Mouse (Mus musculus): ENCODE measurements at regions not wholly inside any gene's neighbourhood (a gene's known extent, or its start where the extent isn't known, plus 50 kb on each side); places are given as distances from the start of the nearest gene placed in this dataset.

GRCm38 (mm10) chr1:165042105-165042504 is 106.8 kb upstream of the Xcl1 start:
- Histone ChIP-seq H3K27me3 (ENCODE audit: control insufficient read depth, insufficient read depth, low read length) (no peaks in the 10 kb centered on the region), H3K4me1 (ENCODE audit: control insufficient read depth, insufficient read depth) (0 out of 2 replicates have a peak, but pooled peaks cover 8% of the 10 kb centered on the region), H3K9me3 (replicated peaks; ENCODE audit: control insufficient read depth, low read length) (no peaks in the 10 kb centered on the region)

GRCm38 (mm10) chr1:165036631-165037030 is 101.3 kb upstream of the Xcl1 start:
- ATAC-seq (ENCODE audit: insufficient read depth, low read depth) = no peak
- Histone ChIP-seq H3K36me3 (replicated peaks; ENCODE audit: control insufficient read depth, insufficient read depth, low read length) (no peaks in the 10 kb centered on the region), H3K4me3 (ENCODE audit: low read depth, low read length) (no peak overlapping the region), H3K9ac (replicated peaks; ENCODE audit: low read depth, low read length) (no peak overlapping the region), H3K27ac (ENCODE audit: low read depth) (no peak overlapping the region), H3K4me1 (ENCODE audit: control insufficient read depth, insufficient read depth) (no peaks in the 10 kb centered on the region), H3K9me3 (replicated peaks; ENCODE audit: control insufficient read depth, low read length) (no peaks in the 10 kb centered on the region), H3K4me2 (ENCODE audit: low read depth, low read length) (no peak overlapping the region), H3K27me3 (ENCODE audit: control insufficient read depth, insufficient read depth, low read length) (no peaks in the 10 kb centered on the region)
- DNase-seq (ENCODE audit: low spot score) = no peak
- 66% methylated on average over 3 of the region's 3 CpGs for WGBS
- TF ChIP-seq CTCF (IDR thresholded peaks at IDR 0.05; ENCODE audit: low read depth) (no peak), EP300 (IDR thresholded peaks at IDR 0.05; ENCODE audit: low read depth) (no peak)

More at GRCm38 (mm10) chr1:165042105-165042504, 106.8 kb upstream of the Xcl1 start:
- Histone ChIP-seq H3K36me3 (replicated peaks; ENCODE audit: control insufficient read depth, insufficient read depth, low read length) (no peaks in the 10 kb centered on the region), H3K9ac (replicated peaks; ENCODE audit: low read depth, low read length) (no peak overlapping the region), H3K27ac (ENCODE audit: low read depth) (no peak overlapping the region), H3K4me2 (ENCODE audit: low read depth, low read length) (no peak overlapping the region), H3K4me3 (ENCODE audit: low read depth, low read length) (no peak overlapping the region)
- ATAC-seq (ENCODE audit: insufficient read depth, low read depth) = no peak
- WGBS = 90% methylated on average over 2 of the region's 2 CpGs
- DNase-seq (ENCODE audit: low spot score) = no peak
- TF ChIP-seq CTCF (IDR thresholded peaks at IDR 0.05; ENCODE audit: low read depth) (no peak), EP300 (IDR thresholded peaks at IDR 0.05; ENCODE audit: low read depth) (no peak)

DNA sequence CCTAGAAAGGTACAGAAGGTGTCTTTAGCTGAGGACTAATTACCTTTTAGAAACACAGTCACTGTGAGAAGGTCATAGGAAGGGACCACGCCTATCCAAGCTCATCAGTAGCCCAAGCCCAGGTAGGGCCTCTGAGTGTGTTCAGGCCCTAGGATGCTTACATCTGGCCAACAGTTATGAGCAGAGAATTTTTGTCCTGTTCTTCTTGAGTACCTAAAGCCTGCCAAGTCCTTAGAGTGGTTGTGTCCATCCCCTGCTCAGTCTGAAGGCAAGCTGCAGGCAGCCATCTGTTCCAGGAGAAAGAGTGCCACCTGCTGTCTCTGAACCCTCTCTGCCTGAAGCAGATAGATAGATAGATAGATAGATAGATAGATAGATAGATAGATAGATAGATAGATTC is 100.3 kb upstream of the Xcl1 start:
- Histone ChIP-seq H3K4me3 (ENCODE audit: low read depth, low read length) (no peak overlapping the region), H3K9ac (replicated peaks; ENCODE audit: low read depth, low read length) (no peak overlapping the region), H3K4me1 (ENCODE audit: control insufficient read depth, insufficient read depth) (no peaks in the 10 kb centered on the region), H3K4me2 (ENCODE audit: low read depth, low read length) (no peak overlapping the region), H3K27ac (ENCODE audit: low read depth) (no peak overlapping the region), H3K9me3 (replicated peaks; ENCODE audit: control insufficient read depth, low read length) (no peaks in the 10 kb centered on the region), H3K36me3 (replicated peaks; ENCODE audit: control insufficient read depth, insufficient read depth, low read length) (no peaks in the 10 kb centered on the region), H3K27me3 (ENCODE audit: control insufficient read depth, insufficient read depth, low read length) (no peaks in the 10 kb centered on the region)
- ATAC-seq (ENCODE audit: insufficient read depth, low read depth) (no peak), DNase-seq (ENCODE audit: low spot score) (no peak)
- TF ChIP-seq EP300 (IDR thresholded peaks at IDR 0.05; ENCODE audit: low read depth) = no peak
- TF ChIP-seq CTCF (IDR thresholded peaks at IDR 0.05; ENCODE audit: low read depth) = peak; percentile 25
- WGBS = 93% methylated on average over 1 of the region's 1 CpGs

DNA sequence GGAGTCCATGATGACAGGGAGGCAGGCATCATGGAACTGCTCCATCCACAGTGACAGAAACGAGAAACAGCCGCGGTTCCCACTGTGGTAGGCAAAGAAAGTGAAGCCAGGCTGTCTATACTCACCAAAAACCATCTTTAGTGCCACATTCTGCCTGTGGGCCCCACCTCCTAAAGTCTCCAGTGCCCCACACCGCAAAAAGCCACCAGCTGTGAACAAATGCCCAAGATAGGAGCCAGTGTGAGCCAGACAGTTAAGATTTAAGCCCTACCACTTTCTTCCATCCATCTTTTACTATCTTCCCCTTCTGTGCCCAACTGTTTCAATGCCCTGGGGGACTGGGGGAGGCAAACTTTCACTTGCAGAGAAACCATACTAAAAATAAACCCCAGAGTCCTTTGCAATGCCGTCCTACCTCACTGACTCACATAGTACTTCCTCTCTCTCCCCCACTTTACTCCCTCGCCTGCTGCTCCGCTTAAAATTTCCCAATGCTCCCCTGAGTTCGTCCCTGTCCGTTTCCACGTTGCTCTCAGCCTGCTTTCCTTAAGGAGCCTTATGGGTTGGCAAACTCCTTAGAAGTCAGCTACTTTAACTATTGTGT is 85.7 kb upstream of the Xcl1 start:
- Histone ChIP-seq H3K27me3 (ENCODE audit: control insufficient read depth, insufficient read depth, low read length) (no peaks in the 10 kb centered on the region), H3K4me3 (ENCODE audit: low read depth, low read length) (no peak overlapping the region), H3K4me2 (ENCODE audit: low read depth, low read length) (no peak overlapping the region), H3K4me1 (ENCODE audit: control insufficient read depth, insufficient read depth) (0 out of 2 replicates have a peak, but pooled peaks cover 8% of the 10 kb centered on the region), H3K9me3 (replicated peaks; ENCODE audit: control insufficient read depth, low read length) (no peaks in the 10 kb centered on the region), H3K36me3 (replicated peaks; ENCODE audit: control insufficient read depth, insufficient read depth, low read length) (no peaks in the 10 kb centered on the region), H3K9ac (replicated peaks; ENCODE audit: low read depth, low read length) (no peak overlapping the region), H3K27ac (ENCODE audit: low read depth) (no peak overlapping the region)
- no peak for TF ChIP-seq CTCF (IDR thresholded peaks at IDR 0.05; ENCODE audit: low read depth)
- TF ChIP-seq EP300 (IDR thresholded peaks at IDR 0.05; ENCODE audit: low read depth) = no peak
- 33% methylated on average over 10 of the region's 10 CpGs for WGBS
- ATAC-seq (ENCODE audit: insufficient read depth, low read depth) (no peak), DNase-seq (ENCODE audit: low spot score) (no peak)

GRCm38 (mm10) chr1:165018692-165019309 is 83.5 kb upstream of the Xcl1 start:
- no peak for TF ChIP-seq EP300 (IDR thresholded peaks at IDR 0.05; ENCODE audit: low read depth)
- no peak for TF ChIP-seq CTCF (IDR thresholded peaks at IDR 0.05; ENCODE audit: low read depth)
- Histone ChIP-seq H3K4me1 (ENCODE audit: control insufficient read depth, insufficient read depth) (0 out of 2 replicates have a peak, but pooled peaks cover 8% of the 10 kb centered on the region), H3K27me3 (ENCODE audit: control insufficient read depth, insufficient read depth, low read length) (no peaks in the 10 kb centered on the region), H3K9me3 (replicated peaks; ENCODE audit: control insufficient read depth, low read length) (no peaks in the 10 kb centered on the region), H3K27ac (ENCODE audit: low read depth) (no peak overlapping the region), H3K9ac (replicated peaks; ENCODE audit: low read depth, low read length) (no peak overlapping the region), H3K4me3 (ENCODE audit: low read depth, low read length) (peak overlapping the region; percentile 10; the same call in 1 of the 2 replicates), H3K36me3 (replicated peaks; ENCODE audit: control insufficient read depth, insufficient read depth, low read length) (no peaks in the 10 kb centered on the region), H3K4me2 (ENCODE audit: low read depth, low read length) (peak overlapping the region; percentile 45)
- WGBS = 11% methylated on average over 16 of the region's 16 CpGs
- ATAC-seq (ENCODE audit: insufficient read depth, low read depth) = peak; percentile 78
- peak; percentile 42 for DNase-seq (ENCODE audit: low spot score)

Data from heart, postnatal 0 days (tissue).